Mouse (Mus musculus) brain, embryonic 14.5 days (tissue): Measurements from ENCODE around the gene Ets1.

Experiments used
- CTCF ChIP-seq: fragments of 200-500 bp; IDR thresholded peaks from 2 replicates; pipeline ENCODE4 v1.5.1; 2012; ENCODE audit warnings: inconsistent platforms, mild to moderate bottlenecking, moderate library complexity, borderline replicate concordance; ENCODE audit not compliant: insufficient read depth, insufficient read length; ENCODE audit errors: extremely low read depth
- POLR2A ChIP-seq: fragments of 200-500 bp; IDR thresholded peaks from 2 replicates; pipeline ENCODE4 v1.6.1; 2012; ENCODE audit warnings: mild to moderate bottlenecking, inconsistent platforms, borderline replicate concordance; ENCODE audit not compliant: poor library complexity, insufficient read depth, insufficient read length, severe bottlenecking; ENCODE audit errors: extremely low read depth

DNA sequence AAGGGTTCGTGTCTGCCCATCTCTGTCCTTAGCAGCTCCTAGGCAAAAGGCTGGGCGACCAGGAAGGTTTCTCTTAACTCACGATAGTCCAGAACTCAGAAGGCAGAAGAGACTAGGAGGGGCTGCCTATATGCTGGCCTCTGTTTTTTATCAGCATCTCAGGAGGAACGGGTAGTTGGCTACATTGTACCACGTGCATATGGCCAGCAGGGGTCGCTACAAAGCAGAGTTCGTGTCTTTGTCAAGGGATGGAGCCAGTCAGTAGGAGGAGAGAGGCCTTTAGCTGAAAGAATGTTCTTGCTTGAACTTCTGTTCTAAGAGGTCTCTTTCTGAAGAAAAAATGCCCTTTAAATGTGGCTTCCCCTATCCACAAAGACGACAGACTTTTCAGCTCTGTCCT, 46.1 kb upstream of the Ets1 start:
- TF ChIP-seq CTCF, result peak; percentile 90
- no peak for TF ChIP-seq POLR2A
